Comparison of ENCODE assay signal across 28 mouse cellular contexts in the genomic region with DNA sequence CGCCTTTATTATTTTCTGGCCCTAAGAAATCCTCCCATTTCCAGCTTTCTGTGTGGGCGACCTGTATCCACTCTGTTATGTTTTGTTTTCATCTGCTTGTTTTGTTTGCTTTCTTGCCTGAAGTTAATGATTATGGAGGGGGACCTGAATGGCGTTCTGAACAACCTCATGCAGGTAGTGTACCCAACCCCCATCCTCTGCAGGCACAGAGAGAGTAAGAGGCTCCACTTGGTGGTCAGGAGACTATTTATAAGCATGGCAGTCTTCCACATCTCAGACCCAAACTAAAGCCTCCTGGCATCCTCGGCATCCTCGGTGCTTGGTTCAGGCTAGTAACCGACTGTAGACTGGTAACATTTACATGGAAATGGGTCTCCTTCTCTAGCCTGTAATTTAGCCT. TPM values are rescaled to one million over a fixed set of nuclear protein-coding genes. Genes with fewer than 3 reads are reported as not detected.
A peak's percentile ranks its signal among the peaks of the same experiment; 100 is the strongest.
DNase-seq lines count a peak whose midpoint lies in the region; ATAC-seq and TF ChIP-seq lines count a peak whose summit lies in the region.
"Had no signal": no experiment of that assay in that cellular context is flagged by ENCODE, and none has a peak within 500 bp of the region (broad histone marks: within the 10 kb centered on the region; RNA-seq: fewer than 3 reads in every experiment).

No protein-coding gene starts in this region.

- peak; percentile 69 for DNase-seq in kidney, adult 2 months
- peak; percentile 40 to 66 for DNase-seq in kidney, postnatal 25 days
- no peak for DNase-seq in kidney, postnatal 10 days
- DNase-seq in B cell, adult 2 months, result no peak
- DNase-seq: adrenal gland, adult 8-10 months; adrenal gland, postnatal 25 days; cerebellum, adult 11-12 months; cerebellum, adult 8-10 months; cerebellum, postnatal 10 days; cerebellum, postnatal 36 days; embryo, embryonic 11 days; gastrocnemius, postnatal 25 days had no signal

- H3K4me3 ChIP-seq in heart, embryonic 15.5 days, result no peak overlapping the region
- no peak overlapping the region for H3K4me3 ChIP-seq in heart, embryonic 12.5 days
- no peak overlapping the region for H3K4me3 ChIP-seq in kidney, adult 2 months (ENCODE audit: insufficient read depth, low read depth, low read length)
- H3K4me3 ChIP-seq in kidney, embryonic 16.5 days (ENCODE audit: low read length), result no peak overlapping the region
- H3K4me3 ChIP-seq: embryonic facial prominence, embryonic 10.5 days; embryonic facial prominence, embryonic 13.5 days; erythroblast, embryonic 14.5 days; forebrain, embryonic 12.5 days; forebrain, embryonic 15.5 days; hindbrain, embryonic 12.5 days; hindbrain, embryonic 15.5 days had no signal

- no peaks in the 10 kb centered on the region for H3K9me3 ChIP-seq in heart, embryonic 15.5 days (replicated peaks)
- no peaks in the 10 kb centered on the region for H3K9me3 ChIP-seq in heart, embryonic 12.5 days (replicated peaks)
- H3K9me3 ChIP-seq in kidney, embryonic 16.5 days (ENCODE audit: low read length), result no peaks in the 10 kb centered on the region
- H3K9me3 ChIP-seq: embryonic facial prominence, embryonic 10.5 days; hindbrain, embryonic 12.5 days; hindbrain, embryonic 15.5 days had no signal

- peaks cover 43% of the 10 kb centered on the region for H3K4me1 ChIP-seq in heart, embryonic 15.5 days (replicated peaks)
- H3K4me1 ChIP-seq in heart, embryonic 12.5 days (replicated peaks), result peaks cover 44% of the 10 kb centered on the region
- peaks cover 4% of the 10 kb centered on the region for H3K4me1 ChIP-seq in kidney, adult 2 months (ENCODE audit: control insufficient read depth, insufficient read depth, low read length)
- H3K4me1 ChIP-seq in kidney, embryonic 16.5 days (ENCODE audit: insufficient read depth, low read length), result peaks cover 5% of the 10 kb centered on the region; the same call in 1 of the 2 replicates
- H3K4me1 ChIP-seq: embryonic facial prominence, embryonic 10.5 days; forebrain, embryonic 12.5 days; hindbrain, embryonic 12.5 days; hindbrain, embryonic 15.5 days had no signal

- H3K9ac ChIP-seq in heart, embryonic 15.5 days, result no peak overlapping the region
- no peak overlapping the region for H3K9ac ChIP-seq in heart, embryonic 12.5 days
- no peak overlapping the region for H3K9ac ChIP-seq in kidney, embryonic 16.5 days (replicated peaks; ENCODE audit: low read length)
- H3K9ac ChIP-seq: embryonic facial prominence, embryonic 13.5 days; forebrain, embryonic 12.5 days; forebrain, embryonic 15.5 days; hindbrain, embryonic 12.5 days; hindbrain, embryonic 15.5 days had no signal

- no peaks in the 10 kb centered on the region for H3K27me3 ChIP-seq in heart, embryonic 15.5 days
- no peaks in the 10 kb centered on the region for H3K27me3 ChIP-seq in heart, embryonic 12.5 days (replicated peaks)
- H3K27me3 ChIP-seq in kidney, adult 2 months (replicated peaks; ENCODE audit: control insufficient read depth, insufficient read depth, low read length), result no peaks in the 10 kb centered on the region
- H3K27me3 ChIP-seq in kidney, embryonic 16.5 days (ENCODE audit: insufficient read depth, low read length), result no peaks in the 10 kb centered on the region
- H3K27me3 ChIP-seq: embryonic facial prominence, embryonic 13.5 days; forebrain, embryonic 12.5 days; forebrain, embryonic 15.5 days; hindbrain, embryonic 12.5 days; hindbrain, embryonic 15.5 days had no signal

- no peak overlapping the region for H3K27ac ChIP-seq in heart, embryonic 15.5 days
- H3K27ac ChIP-seq in heart, embryonic 12.5 days (ENCODE audit: poor library complexity, severe bottlenecking), result no peak overlapping the region
- peak overlapping the region; percentile 52; the same call in 1 of the 2 replicates for H3K27ac ChIP-seq in kidney, adult 2 months (ENCODE audit: insufficient read depth, low read depth, low read length)
- no peak overlapping the region for H3K27ac ChIP-seq in kidney, embryonic 16.5 days (ENCODE audit: low read length)
- H3K27ac ChIP-seq: embryonic facial prominence, embryonic 10.5 days; embryonic facial prominence, embryonic 13.5 days; forebrain, embryonic 12.5 days; forebrain, embryonic 15.5 days; hindbrain, embryonic 12.5 days; hindbrain, embryonic 15.5 days had no signal

- ATAC-seq in heart, embryonic 15.5 days (replicated peaks; ENCODE audit: insufficient number of reproducible peaks, insufficient read depth, low FRiP score, low read depth), result no peak
- ATAC-seq in heart, embryonic 12.5 days (ENCODE audit: insufficient number of reproducible peaks, low FRiP score), result no peak
- no peak; the same call in 1 of the 2 replicates for ATAC-seq in kidney, embryonic 16.5 days (ENCODE audit: low FRiP score, low TSS enrichment)
- ATAC-seq: activated CD4-positive, CD25-positive, alpha-beta regulatory T cell, adult 4 months; forebrain, embryonic 15.5 days had no signal

- no peaks in the 10 kb centered on the region for H3K36me3 ChIP-seq in heart, embryonic 15.5 days
- H3K36me3 ChIP-seq in heart, embryonic 12.5 days, result no peaks in the 10 kb centered on the region
- no peaks in the 10 kb centered on the region for H3K36me3 ChIP-seq in kidney, adult 2 months (ENCODE audit: control insufficient read depth, insufficient read depth, low read length)
- no peaks in the 10 kb centered on the region for H3K36me3 ChIP-seq in kidney, embryonic 16.5 days (ENCODE audit: insufficient read depth, low read length)
- H3K36me3 ChIP-seq: embryonic facial prominence, embryonic 10.5 days; embryonic facial prominence, embryonic 13.5 days; forebrain, embryonic 12.5 days; forebrain, embryonic 15.5 days; hindbrain, embryonic 12.5 days; hindbrain, embryonic 15.5 days had no signal

- TF ChIP-seq CTCF in kidney, adult 2 months (conservative IDR thresholded peaks at IDR 0.05; ENCODE audit: insufficient read depth, insufficient read length, low read depth, low read length), result no peak

- TF ChIP-seq POLR2A in kidney, adult 2 months (IDR thresholded peaks at IDR 0.05; ENCODE audit: low read depth, low read length), result no peak

- WGBS in heart, embryonic 15.5 days, result 50% methylated on average over 6 of the region's 6 CpGs
- 63% methylated on average over 6 of the region's 6 CpGs for WGBS in heart, embryonic 12.5 days
- WGBS in kidney, adult 2 months, result 46% methylated on average over 6 of the region's 6 CpGs
- WGBS in kidney, embryonic 16.5 days, result 50% methylated on average over 6 of the region's 6 CpGs

- H3K4me2 ChIP-seq in heart, embryonic 15.5 days, result peak overlapping the region; percentile 13; the same call in 1 of the 2 replicates
- no peak overlapping the region for H3K4me2 ChIP-seq in heart, embryonic 12.5 days
- no peak overlapping the region for H3K4me2 ChIP-seq in kidney, embryonic 16.5 days (replicated peaks; ENCODE audit: low read depth, low read length)
- H3K4me2 ChIP-seq: embryonic facial prominence, embryonic 13.5 days; forebrain, embryonic 12.5 days; forebrain, embryonic 15.5 days; hindbrain, embryonic 12.5 days; hindbrain, embryonic 15.5 days had no signal

RNA-seq across cellular contexts. Expression of a gene that starts 17.5 kb away (rescaled TPM):
- polyA plus RNA-seq in heart, embryonic 15.5 days (2015; fragmentation: Nextera tagmentation; extraction: Ambion mirVana), result not detected in 2 replicates
- not detected in 2 replicates for polyA plus RNA-seq in heart, embryonic 12.5 days (2016; fragmentation: Nextera tagmentation; extraction: Ambion mirVana)
- not detected in 2 replicates for polyA plus RNA-seq in kidney, adult 2 months (2012; rRNA removed)
- not detected in 2 replicates for polyA plus RNA-seq in kidney, embryonic 16.5 days (2015; fragmentation: Nextera tagmentation; extraction: Ambion mirVana)
- polyA plus RNA-seq: activated CD4-positive, CD25-positive, alpha-beta regulatory T cell, adult 4 months; brain, embryonic 14.5 days; cortical plate, adult 2 months; embryonic facial prominence, embryonic 10.5 days; embryonic facial prominence, embryonic 13.5 days; erythroblast, embryonic 14.5 days; forebrain, embryonic 12.5 days; forebrain, embryonic 15.5 days; gonadal fat pad, adult 2 months; heart, embryonic 16.5 days; hindbrain, embryonic 12.5 days; hindbrain, embryonic 15.5 days; intestine, embryonic 14.5 days had no signal

RNA-seq across cellular contexts. Expression of a gene that starts 18.9 kb away (rescaled TPM):
- not detected in 2 replicates for polyA plus RNA-seq in heart, embryonic 15.5 days (2015; fragmentation: Nextera tagmentation; extraction: Ambion mirVana)
- polyA plus RNA-seq in heart, embryonic 12.5 days (2016; fragmentation: Nextera tagmentation; extraction: Ambion mirVana), result not detected in 2 replicates
- 0.25 and 0.57 TPM in 2 replicates for polyA plus RNA-seq in kidney, adult 2 months (2012; rRNA removed)
- polyA plus RNA-seq in kidney, embryonic 16.5 days (2015; fragmentation: Nextera tagmentation; extraction: Ambion mirVana), result not detected in 2 replicates
- polyA plus RNA-seq: activated CD4-positive, CD25-positive, alpha-beta regulatory T cell, adult 4 months; embryonic facial prominence, embryonic 10.5 days; embryonic facial prominence, embryonic 13.5 days; erythroblast, embryonic 14.5 days; forebrain, embryonic 12.5 days; forebrain, embryonic 15.5 days; heart, embryonic 16.5 days; hindbrain, embryonic 12.5 days; hindbrain, embryonic 15.5 days; intestine, embryonic 14.5 days had no signal

RNA-seq across cellular contexts. Expression of a gene that starts 20.9 kb away (rescaled TPM):
- not detected in 2 replicates for polyA plus RNA-seq in heart, embryonic 15.5 days (2015; fragmentation: Nextera tagmentation; extraction: Ambion mirVana)
- not detected in 2 replicates for polyA plus RNA-seq in heart, embryonic 12.5 days (2016; fragmentation: Nextera tagmentation; extraction: Ambion mirVana)
- polyA plus RNA-seq in kidney, adult 2 months (2012; rRNA removed), result 0.07 and 0.16 TPM in 2 replicates
- not detected in 2 replicates for polyA plus RNA-seq in kidney, embryonic 16.5 days (2015; fragmentation: Nextera tagmentation; extraction: Ambion mirVana)
- polyA plus RNA-seq: activated CD4-positive, CD25-positive, alpha-beta regulatory T cell, adult 4 months; brain, embryonic 14.5 days; cortical plate, adult 2 months; embryonic facial prominence, embryonic 10.5 days; embryonic facial prominence, embryonic 13.5 days; erythroblast, embryonic 14.5 days; forebrain, embryonic 12.5 days; forebrain, embryonic 15.5 days; heart, embryonic 16.5 days; hindbrain, embryonic 12.5 days; hindbrain, embryonic 15.5 days; intestine, embryonic 14.5 days had no signal

Comparison
In these comparisons a context has a peak if more than half of its experiments do, and no peak if none do; other contexts are left out.
1. DNase-seq: peak in kidney, adult 2 months (single experiment) and kidney, postnatal 25 days (2 of 2); none in kidney, postnatal 10 days (single experiment) and B cell, adult 2 months (0 of 2).